Mouse (Mus musculus): Measurements from ENCODE around the gene Myadm.

GRCm38 (mm10) chr7:3291764-3292163 is 2.9 kb downstream of the Myadm start:
- TF ChIP-seq POLR2A (IDR thresholded peaks at IDR 0.05; ENCODE audit: borderline replicate concordance, extremely low read depth, insufficient read depth, insufficient read length, poor library complexity, severe bottlenecking) = no peak
- no peak for TF ChIP-seq CTCF (IDR thresholded peaks at IDR 0.05; ENCODE audit: borderline replicate concordance, extremely low read depth, insufficient read depth, insufficient read length)
